Mouse (Mus musculus) intestine, embryonic 14.5 days (tissue): Measurements from ENCODE around the gene Naaladl2. TPM values are rescaled to one million over a fixed set of nuclear protein-coding genes. Genes with fewer than 3 reads are reported as not detected.
"Not testable (repeated sequence)": the region's sequence is repeated elsewhere in the genome, so short reads cannot be mapped to it uniquely, and the experiment has no call there.

Source experiments
- ATAC-seq: fragments of 200-750 bp; cut with Nextera tagmentation; replicated peaks from 2 replicates; pipeline ENCODE4 v1.8.0; 2017; ENCODE audit warnings: low read depth, moderate number of reproducible peaks, moderate TSS enrichment, moderate library complexity; ENCODE audit not compliant: low FRiP score, low TSS enrichment
- DNase-seq: peaks from one replicate; pipeline ENCODE4 v3.0.0-alpha.2; 2018; ENCODE audit warnings: low spot score
- H3K27ac ChIP-seq: fragments of 300-500 bp; sonication (generic); 2 replicates; pipeline ENCODE4 v1.5.1; 2014; ENCODE audit warnings: low read depth, mild to moderate bottlenecking, control low read depth
- H3K27me3 ChIP-seq: fragments of 300-500 bp; sonication (generic); replicated peaks from 2 replicates; pipeline ENCODE4 v1.6.1; 2014; ENCODE audit warnings: low read length, control low read depth; ENCODE audit not compliant: control insufficient read depth, insufficient read depth
- H3K36me3 ChIP-seq: fragments of 300-500 bp; sonication (generic); 2 replicates; pipeline ENCODE4 v1.6.1; 2014; ENCODE audit warnings: low read length, control low read depth; ENCODE audit not compliant: control insufficient read depth, insufficient read depth
- H3K4me1 ChIP-seq: fragments of 300-500 bp; sonication (generic); replicated peaks from 2 replicates; pipeline ENCODE4 v1.6.1; 2014; ENCODE audit warnings: low read length, control low read depth, mixed read lengths; ENCODE audit not compliant: control insufficient read depth, insufficient read depth
- H3K4me2 ChIP-seq: fragments of 300-500 bp; sonication (generic); 2 replicates; pipeline ENCODE4 v1.6.1; 2014; ENCODE audit warnings: low read length
- H3K4me3 ChIP-seq: fragments of 300-500 bp; sonication (generic); 2 replicates; pipeline ENCODE4 v1.5.1; 2014; ENCODE audit warnings: low read depth, low read length, control low read depth, mixed read lengths
- H3K9ac ChIP-seq: fragments of 300-500 bp; sonication (generic); 2 replicates; pipeline ENCODE4 v1.6.1; 2014; ENCODE audit warnings: mild to moderate bottlenecking, low read length
- H3K9me3 ChIP-seq: fragments of 300-500 bp; sonication (generic); 2 replicates; pipeline ENCODE4 v1.6.1; 2016; ENCODE audit warnings: low read length, control low read depth; ENCODE audit not compliant: control insufficient read depth
- WGBS: fragments of 180-500 bp; shearing (Covaris S2); extraction: QIAGEN DNeasy Blood & Tissue Kit; methylation state at CpG from one replicate; pipeline ENCODE4 v1.1.7; 2014; 5-methylcytosine and 5-hydroxymethylcytosine counted together
- polyA plus RNA-seq: library from polyadenylated mRNA; unstranded; fragments of >200 nt; fragmentation: Nextera tagmentation; extraction: Ambion mirVana; gene quantifications from 2 replicates; pipeline ENCODE4 v1.2.1, GENCODE M21; 2014

Naaladl2 gene
- polyA plus RNA-seq, 1 experiment from 2014 or later: 2.5 TPM

DNA sequence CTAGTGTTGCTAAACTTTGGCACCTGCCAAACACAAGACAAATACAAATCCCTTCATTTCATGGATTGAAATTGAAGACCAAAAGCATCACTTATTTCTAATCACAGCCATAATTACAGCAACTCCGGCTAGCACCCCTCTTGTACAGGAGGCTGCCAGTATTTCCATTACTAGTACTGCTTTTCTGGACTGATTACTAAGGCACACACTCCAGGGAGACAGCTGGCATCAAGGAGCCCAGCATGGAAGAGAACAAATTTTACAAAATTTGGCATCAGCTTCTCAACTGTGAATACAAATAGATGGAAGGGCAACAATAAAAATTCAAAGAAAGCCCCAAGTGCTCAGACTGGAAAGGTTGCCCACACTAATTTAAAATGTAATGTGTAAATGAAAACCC lies 133.3 kb downstream of the Naaladl2 start:
- Histone ChIP-seq H3K4me3 (no peak overlapping the region), H3K9ac (no peak overlapping the region), H3K9me3 (no peaks in the 10 kb centered on the region), H3K4me1 (no peaks in the 10 kb centered on the region), H3K27me3 (no peaks in the 10 kb centered on the region), H3K4me2 (no peak overlapping the region), H3K36me3 (no peaks in the 10 kb centered on the region), H3K27ac (no peak overlapping the region)
- ATAC-seq: no peak
- DNase-seq: no peak
- 91% methylated on average over 1 of the region's 1 CpGs for WGBS

- not testable (repeated sequence) for H3K27me3 ChIP-seq, H3K36me3 ChIP-seq, H3K27ac ChIP-seq, ATAC-seq, H3K9ac ChIP-seq, H3K4me1 ChIP-seq, H3K9me3 ChIP-seq, H3K4me3 ChIP-seq, DNase-seq, H3K4me2 ChIP-seq
- 65% methylated on average over 2 of the region's 2 CpGs for whole genome bisulfite sequencing
These were observed 137.3 kb downstream of the Naaladl2 start for GRCm38 (mm10) chr3:25006802-25007201.

- no peaks in the 10 kb centered on the region for H3K9me3 ChIP-seq
- H3K4me1 ChIP-seq: no peaks in the 10 kb centered on the region
- no peak overlapping the region for H3K4me2 ChIP-seq
- ATAC-seq (no peak), DNase-seq (no peak)
- H3K27me3 ChIP-seq: no peaks in the 10 kb centered on the region
- H3K36me3 ChIP-seq: no peaks in the 10 kb centered on the region
- no peak overlapping the region for H3K4me3 ChIP-seq
- WGBS: 36% methylated on average over 2 of the region's 2 CpGs
- no peak overlapping the region for H3K9ac ChIP-seq
- H3K27ac ChIP-seq: no peak overlapping the region
These were observed 151.5 kb downstream of the Naaladl2 start for GRCm38 (mm10) chr3:24992577-24992976.

- no peak overlapping the region for H3K9ac ChIP-seq
- WGBS: 78% methylated on average over 3 of the region's 3 CpGs
- no peak overlapping the region for H3K4me3 ChIP-seq
- H3K4me1 ChIP-seq: no peaks in the 10 kb centered on the region
- H3K4me2 ChIP-seq: no peak overlapping the region
- ATAC-seq (no peak), DNase-seq (no peak)
- no peak overlapping the region for H3K27ac ChIP-seq
- H3K36me3 ChIP-seq: no peaks in the 10 kb centered on the region
- H3K27me3 ChIP-seq: no peaks in the 10 kb centered on the region
- H3K9me3 ChIP-seq: no peaks in the 10 kb centered on the region
These were observed 152.0 kb downstream of the Naaladl2 start for GRCm38 (mm10) chr3:24992078-24992477.

GRCm38 (mm10) chr3:24982111-24982510 lies 161.9 kb downstream of the Naaladl2 start:
- Histone ChIP-seq H3K27me3 (no peaks in the 10 kb centered on the region), H3K4me2 (no peak overlapping the region), H3K36me3 (no peaks in the 10 kb centered on the region), H3K27ac (no peak overlapping the region), H3K4me1 (no peaks in the 10 kb centered on the region), H3K4me3 (no peak overlapping the region), H3K9ac (no peak overlapping the region), H3K9me3 (no peaks in the 10 kb centered on the region)
- 70% methylated on average over 4 of the region's 4 CpGs for WGBS
- DNase-seq (no peak), ATAC-seq (no peak)

- Histone ChIP-seq H3K9me3 (no peaks in the 10 kb centered on the region), H3K9ac (no peak overlapping the region), H3K27me3 (no peaks in the 10 kb centered on the region), H3K4me2 (no peak overlapping the region), H3K4me1 (no peaks in the 10 kb centered on the region), H3K36me3 (no peaks in the 10 kb centered on the region), H3K4me3 (no peak overlapping the region), H3K27ac (no peak overlapping the region)
- WGBS: 77% methylated on average over 2 of the region's 2 CpGs
- ATAC-seq (no peak), DNase-seq (no peak)
These were observed 201.9 kb downstream of the Naaladl2 start for GRCm38 (mm10) chr3:24942170-24942569.

DNA sequence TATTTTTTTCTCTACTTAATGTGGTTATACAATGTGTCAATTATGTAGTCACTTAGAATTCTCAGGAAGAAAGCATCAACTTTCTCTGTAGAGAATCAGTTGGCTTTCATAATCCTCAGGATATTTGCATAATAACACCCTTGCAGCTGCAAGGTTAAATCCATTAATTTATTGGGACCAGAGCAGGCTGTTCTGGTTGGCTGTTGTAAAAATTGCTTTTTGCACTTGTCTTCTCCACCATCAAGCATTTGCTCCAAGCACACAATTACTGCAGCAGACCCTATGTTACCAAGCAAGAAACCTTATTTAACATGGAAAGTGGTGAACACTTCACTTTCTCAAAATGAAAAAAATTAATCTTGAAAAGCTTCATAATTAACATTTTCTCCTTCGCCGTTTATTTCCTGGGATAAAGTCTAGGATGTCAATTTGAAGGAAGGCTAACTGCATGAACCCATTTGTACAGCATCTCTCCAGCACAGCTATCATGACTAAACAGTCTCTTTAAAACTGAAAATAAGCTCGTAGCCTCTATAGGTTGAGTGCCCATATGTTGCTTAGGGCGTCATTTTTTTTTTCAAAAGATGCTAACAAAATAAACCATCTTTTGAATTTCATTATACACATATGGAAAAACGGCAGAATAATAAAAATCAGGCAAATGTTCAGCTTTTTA lies 205.4 kb downstream of the Naaladl2 start:
- 89% methylated on average over 5 of the region's 5 CpGs for WGBS

GRCm38 (mm10) chr3:24921811-24922210 lies 222.2 kb downstream of the Naaladl2 start:
- no peak overlapping the region for H3K4me3 ChIP-seq
- H3K9me3 ChIP-seq: no peaks in the 10 kb centered on the region
- no peaks in the 10 kb centered on the region for H3K4me1 ChIP-seq
- H3K27ac ChIP-seq: no peak overlapping the region
- H3K9ac ChIP-seq: no peak overlapping the region
- ATAC-seq (no peak), DNase-seq (no peak)
- no peak overlapping the region for H3K4me2 ChIP-seq
- WGBS: 36% methylated on average over 2 of the region's 2 CpGs
- H3K27me3 ChIP-seq: no peaks in the 10 kb centered on the region
- no peaks in the 10 kb centered on the region for H3K36me3 ChIP-seq

More for the DNA sequence above, 205.4 kb downstream of the Naaladl2 start:
- Histone ChIP-seq H3K9ac (no peak overlapping the region), H3K27me3 (no peaks in the 10 kb centered on the region), H3K4me1 (no peaks in the 10 kb centered on the region), H3K27ac (no peak overlapping the region), H3K4me2 (no peak overlapping the region), H3K4me3 (no peak overlapping the region), H3K36me3 (no peaks in the 10 kb centered on the region), H3K9me3 (no peaks in the 10 kb centered on the region)
- DNase-seq (no peak), ATAC-seq (no peak)

DNA sequence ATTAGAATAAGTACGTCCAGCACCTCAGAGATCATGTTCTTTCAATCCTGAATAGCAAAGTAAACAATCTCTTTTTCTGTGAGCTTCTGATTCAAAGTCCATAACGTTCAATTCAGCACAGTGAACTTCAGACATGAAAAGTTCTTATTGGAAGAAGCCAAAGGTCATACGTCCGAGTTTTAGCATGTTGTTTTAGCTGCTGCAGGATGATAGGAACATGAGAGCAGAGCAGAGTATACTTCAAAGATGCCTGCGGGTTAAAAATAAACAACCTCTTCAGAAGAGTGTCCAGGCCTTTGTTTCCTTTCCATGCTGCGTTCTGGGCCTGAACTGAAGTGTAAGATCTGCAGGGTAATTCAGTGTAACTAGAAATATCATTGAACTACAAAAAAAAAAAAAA lies 222.7 kb downstream of the Naaladl2 start:
- Histone ChIP-seq H3K36me3 (no peaks in the 10 kb centered on the region), H3K4me3 (no peak overlapping the region), H3K27ac (no peak overlapping the region), H3K4me1 (no peaks in the 10 kb centered on the region), H3K27me3 (no peaks in the 10 kb centered on the region), H3K4me2 (no peak overlapping the region), H3K9ac (no peak overlapping the region), H3K9me3 (no peaks in the 10 kb centered on the region)
- ATAC-seq: no peak
- no peak for DNase-seq
- WGBS: 41% methylated on average over 6 of the region's 6 CpGs
